Mouse (Mus musculus): ENCODE data around the gene C77080. TPM values are rescaled to one million over a fixed set of nuclear protein-coding genes. Genes with fewer than 3 reads are reported as not detected.

C77080 gene
- total and polyA plus RNA-seq, 2 experiments: 8.9 to 60.7 TPM

DNA sequence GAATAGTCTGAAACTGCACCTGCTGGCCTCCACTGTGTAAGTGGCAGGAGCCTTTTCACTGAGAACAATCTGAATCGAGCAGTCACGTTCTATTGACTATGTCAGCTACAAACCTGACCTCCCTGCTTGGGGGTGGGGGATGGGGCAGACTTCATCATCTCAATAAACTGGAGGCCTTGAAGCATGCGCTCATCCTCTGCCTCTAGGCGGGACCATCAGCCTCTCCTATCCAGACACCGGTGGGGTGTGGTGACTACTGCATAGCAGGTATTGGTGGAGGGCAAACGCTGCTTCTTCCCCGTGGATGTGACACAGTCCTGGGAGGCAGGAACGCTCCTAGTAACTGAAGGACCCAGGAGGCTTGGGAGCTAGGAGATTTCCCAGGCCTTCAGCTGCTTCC is 30.3 kb downstream of the C77080 start:
- H3K4me1 ChIP-seq (ENCODE audit: control insufficient read depth, insufficient read depth, low read length): peaks cover 16% of the 10 kb centered on the region
- H3K27me3 ChIP-seq (ENCODE audit: control insufficient read depth, insufficient read depth, low read length): no peaks in the 10 kb centered on the region
- H3K36me3 ChIP-seq (ENCODE audit: control insufficient read depth, insufficient read depth, low read length): no peaks in the 10 kb centered on the region
- DNase-seq (ENCODE audit: extremely low read depth, low read depth, low spot score): no peak
- no peak overlapping the region for H3K4me3 ChIP-seq (ENCODE audit: insufficient read depth, low read depth, low read length)
- H3K9ac ChIP-seq (ENCODE audit: low read depth, low read length): no peak overlapping the region
- H3K27ac ChIP-seq (replicated peaks; ENCODE audit: insufficient read depth, low read depth, low read length): no peak overlapping the region
- H3K79me2 ChIP-seq (ENCODE audit: control insufficient read depth, insufficient read depth, low read length): peaks cover 52% of the 10 kb centered on the region
- WGBS: 65% methylated on average over 8 of the region's 8 CpGs
- TF ChIP-seq CTCF (IDR thresholded peaks at IDR 0.05; ENCODE audit: low read depth, low read length): no peak
- TF ChIP-seq POLR2A (IDR thresholded peaks at IDR 0.05; ENCODE audit: extremely low read depth, insufficient read depth, low read length): no peak

DNA sequence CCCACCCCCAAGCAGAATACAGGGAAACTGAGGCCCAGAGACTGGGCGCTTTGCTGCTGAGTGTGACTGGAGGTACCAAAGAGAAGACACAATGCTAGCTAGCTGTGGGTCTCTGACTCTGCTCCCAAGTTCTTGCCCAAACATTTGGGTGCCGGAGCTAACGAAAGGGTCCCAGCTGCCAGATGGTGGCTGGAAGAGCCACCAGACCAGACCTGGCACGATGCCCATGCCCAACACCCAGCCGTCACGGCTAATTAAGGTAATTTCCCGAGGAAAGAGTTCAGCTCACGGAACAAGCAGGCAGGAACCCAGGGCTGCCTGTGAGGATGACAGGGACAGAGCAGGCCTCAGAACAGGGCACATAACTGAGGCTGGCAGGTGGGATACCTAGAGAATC is 33.2 kb downstream of the C77080 start:
- 61% methylated on average over 8 of the region's 8 CpGs for WGBS
- Histone ChIP-seq H3K9ac (ENCODE audit: low read depth, low read length) (no peak overlapping the region), H3K36me3 (ENCODE audit: control insufficient read depth, insufficient read depth, low read length) (peaks cover 12% of the 10 kb centered on the region), H3K27ac (replicated peaks; ENCODE audit: insufficient read depth, low read depth, low read length) (no peak overlapping the region), H3K27me3 (ENCODE audit: control insufficient read depth, insufficient read depth, low read length) (no peaks in the 10 kb centered on the region), H3K4me3 (ENCODE audit: insufficient read depth, low read depth, low read length) (no peak overlapping the region), H3K4me1 (ENCODE audit: control insufficient read depth, insufficient read depth, low read length) (peaks cover 15% of the 10 kb centered on the region), H3K79me2 (ENCODE audit: control insufficient read depth, insufficient read depth, low read length) (peaks cover 38% of the 10 kb centered on the region)
- no peak for DNase-seq (ENCODE audit: extremely low read depth, low read depth, low spot score)
- TF ChIP-seq POLR2A (IDR thresholded peaks at IDR 0.05; ENCODE audit: extremely low read depth, insufficient read depth, low read length) (no peak), CTCF (IDR thresholded peaks at IDR 0.05; ENCODE audit: low read depth, low read length) (no peak)

DNA sequence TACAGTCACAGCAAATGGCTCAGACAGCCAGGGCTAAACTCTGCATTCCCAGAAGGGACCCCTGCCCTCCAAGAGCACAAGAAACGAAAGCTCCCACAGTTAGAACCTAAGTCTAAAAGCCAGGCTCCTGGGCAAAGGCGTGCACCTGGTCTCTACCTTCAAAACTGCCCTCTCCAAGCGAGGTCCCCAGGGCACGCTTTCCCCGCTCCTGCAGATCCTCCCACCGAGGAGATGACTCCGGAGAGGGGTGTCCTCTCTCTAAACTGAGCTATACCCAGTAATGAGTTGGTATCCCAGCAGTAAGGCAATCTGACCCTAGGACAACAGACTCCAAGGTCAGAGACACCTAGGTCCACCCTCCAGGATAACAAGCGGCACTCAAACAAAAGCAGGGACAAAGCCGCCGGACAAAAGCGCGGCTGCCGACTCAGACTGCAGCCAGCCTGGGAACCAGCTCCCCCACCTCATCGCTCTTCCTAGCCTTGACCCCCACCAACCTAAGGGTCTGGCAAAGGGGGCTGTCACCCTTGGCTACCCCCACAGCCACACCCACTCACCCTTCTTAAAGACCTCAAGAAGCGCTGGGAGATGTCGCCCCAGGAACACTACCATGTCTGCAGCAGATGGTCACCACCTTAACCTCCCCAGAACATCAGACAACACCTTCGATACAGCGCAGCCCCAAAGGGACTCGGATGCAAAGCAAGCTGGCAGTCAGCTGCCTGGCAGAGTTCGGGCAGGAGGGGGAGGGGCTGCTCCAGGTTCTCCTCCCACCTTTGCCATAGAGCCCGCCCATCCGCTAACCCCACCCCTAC is 33.8 kb downstream of the C77080 start:
- Histone ChIP-seq H3K79me2 (ENCODE audit: control insufficient read depth, insufficient read depth, low read length) (peaks cover 33% of the 10 kb centered on the region), H3K4me3 (ENCODE audit: insufficient read depth, low read depth, low read length) (no peak overlapping the region), H3K9ac (ENCODE audit: low read depth, low read length) (no peak overlapping the region), H3K4me1 (ENCODE audit: control insufficient read depth, insufficient read depth, low read length) (peaks cover 14% of the 10 kb centered on the region), H3K36me3 (ENCODE audit: control insufficient read depth, insufficient read depth, low read length) (peaks cover 12% of the 10 kb centered on the region), H3K27me3 (ENCODE audit: control insufficient read depth, insufficient read depth, low read length) (no peaks in the 10 kb centered on the region), H3K27ac (replicated peaks; ENCODE audit: insufficient read depth, low read depth, low read length) (no peak overlapping the region)
- TF ChIP-seq CTCF (IDR thresholded peaks at IDR 0.05; ENCODE audit: low read depth, low read length) (no peak), POLR2A (IDR thresholded peaks at IDR 0.05; ENCODE audit: extremely low read depth, insufficient read depth, low read length) (no peak)
- 57% methylated on average over 22 of the region's 22 CpGs for WGBS
- DNase-seq (ENCODE audit: extremely low read depth, low read depth, low spot score): no peak

DNA sequence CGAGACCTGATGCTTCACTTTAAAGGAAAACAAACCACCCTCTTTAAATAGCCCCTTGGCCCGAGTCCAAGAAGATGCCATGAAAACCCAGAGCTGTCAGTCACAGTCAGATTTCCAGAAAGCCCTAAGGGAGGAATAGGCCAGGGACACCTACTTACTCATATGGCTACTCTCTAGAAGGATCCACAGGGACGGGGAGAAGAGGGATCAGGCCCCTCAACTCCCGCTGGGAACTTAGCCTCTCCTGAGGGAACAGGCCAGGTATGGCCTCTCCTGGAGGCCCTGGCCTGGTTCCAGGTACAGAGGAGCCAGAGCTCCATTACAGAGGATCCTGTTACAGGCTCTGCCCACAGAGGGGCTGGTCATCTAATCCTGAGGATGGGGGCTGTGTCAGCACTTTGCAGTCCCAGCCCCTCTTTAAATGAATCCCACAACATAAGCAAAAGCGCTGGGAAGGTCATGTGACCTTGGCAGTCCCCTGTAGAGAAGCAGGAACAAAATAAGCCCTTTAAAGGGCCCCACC is 34.7 kb downstream of the C77080 start:
- TF ChIP-seq POLR2A (IDR thresholded peaks at IDR 0.05; ENCODE audit: extremely low read depth, insufficient read depth, low read length) (no peak), CTCF (IDR thresholded peaks at IDR 0.05; ENCODE audit: low read depth, low read length) (no peak)
- H3K27me3 ChIP-seq (ENCODE audit: control insufficient read depth, insufficient read depth, low read length): no peaks in the 10 kb centered on the region
- H3K9ac ChIP-seq (ENCODE audit: low read depth, low read length): no peak overlapping the region
- peaks cover 6% of the 10 kb centered on the region for H3K4me1 ChIP-seq (ENCODE audit: control insufficient read depth, insufficient read depth, low read length)
- H3K4me3 ChIP-seq (ENCODE audit: insufficient read depth, low read depth, low read length): no peak overlapping the region
- no peak for DNase-seq (ENCODE audit: extremely low read depth, low read depth, low spot score)
- H3K79me2 ChIP-seq (ENCODE audit: control insufficient read depth, insufficient read depth, low read length): peaks cover 25% of the 10 kb centered on the region
- peaks cover 15% of the 10 kb centered on the region for H3K36me3 ChIP-seq (ENCODE audit: control insufficient read depth, insufficient read depth, low read length)
- 54% methylated on average over 5 of the region's 5 CpGs for WGBS
- H3K27ac ChIP-seq (replicated peaks; ENCODE audit: insufficient read depth, low read depth, low read length): no peak overlapping the region

DNA sequence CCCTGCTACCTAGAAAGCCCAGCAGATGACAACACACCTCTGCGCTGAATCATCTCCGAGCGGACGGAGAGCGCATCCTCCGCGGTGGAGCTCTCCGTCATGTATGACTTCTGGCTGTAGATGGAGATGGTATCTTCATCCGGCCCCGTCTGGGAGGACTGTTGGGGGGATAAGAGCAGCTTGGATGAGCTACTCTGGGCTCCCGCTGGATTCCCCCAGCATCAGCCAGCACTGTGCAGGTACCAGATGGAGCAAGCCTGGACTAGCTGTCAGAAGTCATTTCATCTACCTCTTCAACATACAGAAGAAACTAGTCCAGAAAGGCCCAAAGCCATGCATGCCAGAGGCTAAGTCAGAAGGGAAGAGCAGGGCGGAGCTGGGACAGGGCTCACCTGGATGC is 35.9 kb downstream of the C77080 start:
- DNase-seq (ENCODE audit: extremely low read depth, low read depth, low spot score): no peak
- Histone ChIP-seq H3K9ac (ENCODE audit: low read depth, low read length) (no peak overlapping the region), H3K79me2 (ENCODE audit: control insufficient read depth, insufficient read depth, low read length) (peaks cover 13% of the 10 kb centered on the region; the same call in 1 of the 2 replicates), H3K27me3 (ENCODE audit: control insufficient read depth, insufficient read depth, low read length) (no peaks in the 10 kb centered on the region), H3K4me3 (ENCODE audit: insufficient read depth, low read depth, low read length) (no peak overlapping the region), H3K36me3 (ENCODE audit: control insufficient read depth, insufficient read depth, low read length) (peaks cover 23% of the 10 kb centered on the region), H3K4me1 (ENCODE audit: control insufficient read depth, insufficient read depth, low read length) (peaks cover 2% of the 10 kb centered on the region; the same call in 1 of the 2 replicates), H3K27ac (replicated peaks; ENCODE audit: insufficient read depth, low read depth, low read length) (no peak overlapping the region)
- TF ChIP-seq CTCF (IDR thresholded peaks at IDR 0.05; ENCODE audit: low read depth, low read length): no peak
- TF ChIP-seq POLR2A (IDR thresholded peaks at IDR 0.05; ENCODE audit: extremely low read depth, insufficient read depth, low read length): no peak
- WGBS: 97% methylated on average over 12 of the region's 12 CpGs
